Mouse (Mus musculus): ENCODE results near the gene Ptp4a2. TPM values are rescaled to one million over a fixed set of nuclear protein-coding genes. Genes with fewer than 3 reads are reported as not detected.

The Ptp4a2 gene
- polyA plus RNA-seq, 1 experiment from 2014 or later: 311 TPM

GRCm38 (mm10) chr4:129805059-129805458 is 6.0 kb upstream of the Ptp4a2 start:
- Histone ChIP-seq H3K36me3 (no peaks in the 10 kb centered on the region), H3K4me2 (no peak overlapping the region), H3K27me3 (no peaks in the 10 kb centered on the region), H3K27ac (no peak overlapping the region), H3K4me3 (replicated peaks) (no peak overlapping the region), H3K4me1 (peaks cover 4% of the 10 kb centered on the region; the same call in 1 of the 2 replicates), H3K9me3 (replicated peaks) (no peaks in the 10 kb centered on the region), H3K9ac (no peak overlapping the region)
- ATAC-seq (replicated peaks; ENCODE audit: low FRiP score): no peak
- WGBS: 85% methylated on average over 3 of the region's 3 CpGs

GRCm38 (mm10) chr4:129811605-129812468 is 818 bp downstream of the Ptp4a2 start:
- peaks cover 27% of the 10 kb centered on the region for H3K4me1 ChIP-seq
- no peaks in the 10 kb centered on the region for H3K9me3 ChIP-seq (replicated peaks)
- WGBS: 59% methylated on average over 14 of the region's 14 CpGs
- H3K27ac ChIP-seq: peak overlapping the region; percentile 88
- H3K4me3 ChIP-seq (replicated peaks): no peak overlapping the region
- no peak for ATAC-seq (replicated peaks; ENCODE audit: low FRiP score)
- H3K27me3 ChIP-seq: no peaks in the 10 kb centered on the region
- H3K4me2 ChIP-seq: peak overlapping the region; percentile 87
- no peaks in the 10 kb centered on the region for H3K36me3 ChIP-seq
- H3K9ac ChIP-seq: no peak overlapping the region

GRCm38 (mm10) chr4:129817591-129817990 is 6.6 kb downstream of the Ptp4a2 start:
- H3K9ac ChIP-seq: no peak overlapping the region
- H3K27ac ChIP-seq: 0 out of 2 replicates have a peak overlapping the region, but pooled peaks have one; percentile 1
- H3K4me3 ChIP-seq (replicated peaks): no peak overlapping the region
- H3K9me3 ChIP-seq (replicated peaks): no peaks in the 10 kb centered on the region
- ATAC-seq (replicated peaks; ENCODE audit: low FRiP score): no peak
- H3K4me2 ChIP-seq: no peak overlapping the region
- no peaks in the 10 kb centered on the region for H3K27me3 ChIP-seq
- H3K36me3 ChIP-seq: no peaks in the 10 kb centered on the region
- 77% methylated on average over 6 of the region's 6 CpGs for WGBS
- peaks cover 30% of the 10 kb centered on the region for H3K4me1 ChIP-seq

GRCm38 (mm10) chr4:129818506-129819195 is 7.6 kb downstream of the Ptp4a2 start:
- 52% methylated on average over 10 of the region's 10 CpGs for WGBS
- H3K36me3 ChIP-seq: no peaks in the 10 kb centered on the region
- no peak overlapping the region for H3K4me3 ChIP-seq (replicated peaks)
- H3K27ac ChIP-seq: peak overlapping the region; percentile 94
- no peaks in the 10 kb centered on the region for H3K9me3 ChIP-seq (replicated peaks)
- H3K4me1 ChIP-seq: peaks cover 39% of the 10 kb centered on the region
- no peaks in the 10 kb centered on the region for H3K27me3 ChIP-seq
- no peak for ATAC-seq (replicated peaks; ENCODE audit: low FRiP score)
- 0 out of 2 replicates have a peak overlapping the region, but pooled peaks have one; percentile 17 for H3K4me2 ChIP-seq
- no peak overlapping the region for H3K9ac ChIP-seq

GRCm38 (mm10) chr4:129819712-129820336 is 8.8 kb downstream of the Ptp4a2 start:
- Histone ChIP-seq H3K9me3 (replicated peaks) (no peaks in the 10 kb centered on the region), H3K4me2 (peak overlapping the region; percentile 77), H3K27ac (peak overlapping the region; percentile 94), H3K27me3 (no peaks in the 10 kb centered on the region), H3K4me3 (replicated peaks) (peak overlapping the region; percentile 68), H3K9ac (peak overlapping the region; percentile 97), H3K4me1 (peaks cover 48% of the 10 kb centered on the region), H3K36me3 (no peaks in the 10 kb centered on the region)
- under 1% methylated on average over 77 of the region's 83 CpGs for WGBS
- peak; percentile 97 for ATAC-seq (replicated peaks; ENCODE audit: low FRiP score)

GRCm38 (mm10) chr4:129820417-129821086 is 9.5 kb downstream of the Ptp4a2 start:
- no peaks in the 10 kb centered on the region for H3K36me3 ChIP-seq
- peak overlapping the region; percentile 94 for H3K27ac ChIP-seq
- no peaks in the 10 kb centered on the region for H3K27me3 ChIP-seq
- WGBS: under 1% methylated on average over 45 of the region's 79 CpGs
- no peaks in the 10 kb centered on the region for H3K9me3 ChIP-seq (replicated peaks)
- H3K4me3 ChIP-seq (replicated peaks): peak overlapping the region; percentile 68
- H3K9ac ChIP-seq: peak overlapping the region; percentile 97
- H3K4me1 ChIP-seq: peaks cover 50% of the 10 kb centered on the region
- peak overlapping the region; percentile 77 for H3K4me2 ChIP-seq
- peak; percentile 87 for ATAC-seq (replicated peaks; ENCODE audit: low FRiP score)

- peak overlapping the region; percentile 94 for H3K27ac ChIP-seq
- peak overlapping the region; percentile 97 for H3K9ac ChIP-seq
- H3K9me3 ChIP-seq (replicated peaks): no peaks in the 10 kb centered on the region
- ATAC-seq (replicated peaks; ENCODE audit: low FRiP score): no peak
- under 1% methylated on average over 16 of the region's 16 CpGs for WGBS
- no peaks in the 10 kb centered on the region for H3K27me3 ChIP-seq
- peak overlapping the region; percentile 68 for H3K4me3 ChIP-seq (replicated peaks)
- no peaks in the 10 kb centered on the region for H3K36me3 ChIP-seq
- H3K4me1 ChIP-seq: peaks cover 52% of the 10 kb centered on the region
- peak overlapping the region; percentile 77 for H3K4me2 ChIP-seq
Observed at GRCm38 (mm10) chr4:129821087-129821616, 10.1 kb downstream of the Ptp4a2 start.

- Histone ChIP-seq H3K4me3 (replicated peaks) (peak overlapping the region; percentile 68), H3K36me3 (no peaks in the 10 kb centered on the region), H3K27ac (no peak overlapping the region), H3K4me2 (peak overlapping the region; percentile 77), H3K9me3 (replicated peaks) (no peaks in the 10 kb centered on the region), H3K4me1 (peaks cover 52% of the 10 kb centered on the region), H3K9ac (peak overlapping the region; percentile 97; the same call in 1 of the 2 replicates), H3K27me3 (no peaks in the 10 kb centered on the region)
- ATAC-seq (replicated peaks; ENCODE audit: low FRiP score): no peak
- WGBS: 52% methylated on average over 3 of the region's 3 CpGs
Observed at GRCm38 (mm10) chr4:129822324-129822723, 11.3 kb downstream of the Ptp4a2 start.

- Histone ChIP-seq H3K36me3 (no peaks in the 10 kb centered on the region), H3K4me2 (no peak overlapping the region), H3K27me3 (no peaks in the 10 kb centered on the region), H3K4me3 (replicated peaks) (no peak overlapping the region), H3K9me3 (replicated peaks) (no peaks in the 10 kb centered on the region), H3K4me1 (peaks cover 52% of the 10 kb centered on the region), H3K27ac (no peak overlapping the region), H3K9ac (no peak overlapping the region)
- 68% methylated on average over 4 of the region's 4 CpGs for WGBS
- ATAC-seq (replicated peaks; ENCODE audit: low FRiP score): no peak
Observed at GRCm38 (mm10) chr4:129823216-129823810, 12.3 kb downstream of the Ptp4a2 start.

GRCm38 (mm10) chr4:129827611-129828010 is 16.6 kb downstream of the Ptp4a2 start:
- H3K27me3 ChIP-seq: no peaks in the 10 kb centered on the region
- H3K4me2 ChIP-seq: no peak overlapping the region
- no peak overlapping the region for H3K27ac ChIP-seq
- WGBS: 74% methylated on average over 3 of the region's 3 CpGs
- H3K36me3 ChIP-seq: no peaks in the 10 kb centered on the region
- ATAC-seq (replicated peaks; ENCODE audit: low FRiP score): no peak
- H3K9me3 ChIP-seq (replicated peaks): no peaks in the 10 kb centered on the region
- peaks cover 30% of the 10 kb centered on the region for H3K4me1 ChIP-seq
- H3K4me3 ChIP-seq (replicated peaks): no peak overlapping the region
- no peak overlapping the region for H3K9ac ChIP-seq

GRCm38 (mm10) chr4:129828081-129828480 is 17.1 kb downstream of the Ptp4a2 start:
- Histone ChIP-seq H3K36me3 (no peaks in the 10 kb centered on the region), H3K4me3 (replicated peaks) (no peak overlapping the region), H3K9me3 (replicated peaks) (no peaks in the 10 kb centered on the region), H3K27me3 (no peaks in the 10 kb centered on the region), H3K9ac (no peak overlapping the region), H3K4me2 (no peak overlapping the region), H3K4me1 (peaks cover 30% of the 10 kb centered on the region), H3K27ac (no peak overlapping the region)
- WGBS: 64% methylated on average over 3 of the region's 3 CpGs
- ATAC-seq (replicated peaks; ENCODE audit: low FRiP score): no peak
